Mouse (Mus musculus): Measurements from ENCODE around the gene Zwilch.
"Not testable (repeated sequence)": the region's sequence is repeated elsewhere in the genome, so short reads cannot be mapped to it uniquely, and the experiment has no call there.

Gene Zwilch

DNA sequence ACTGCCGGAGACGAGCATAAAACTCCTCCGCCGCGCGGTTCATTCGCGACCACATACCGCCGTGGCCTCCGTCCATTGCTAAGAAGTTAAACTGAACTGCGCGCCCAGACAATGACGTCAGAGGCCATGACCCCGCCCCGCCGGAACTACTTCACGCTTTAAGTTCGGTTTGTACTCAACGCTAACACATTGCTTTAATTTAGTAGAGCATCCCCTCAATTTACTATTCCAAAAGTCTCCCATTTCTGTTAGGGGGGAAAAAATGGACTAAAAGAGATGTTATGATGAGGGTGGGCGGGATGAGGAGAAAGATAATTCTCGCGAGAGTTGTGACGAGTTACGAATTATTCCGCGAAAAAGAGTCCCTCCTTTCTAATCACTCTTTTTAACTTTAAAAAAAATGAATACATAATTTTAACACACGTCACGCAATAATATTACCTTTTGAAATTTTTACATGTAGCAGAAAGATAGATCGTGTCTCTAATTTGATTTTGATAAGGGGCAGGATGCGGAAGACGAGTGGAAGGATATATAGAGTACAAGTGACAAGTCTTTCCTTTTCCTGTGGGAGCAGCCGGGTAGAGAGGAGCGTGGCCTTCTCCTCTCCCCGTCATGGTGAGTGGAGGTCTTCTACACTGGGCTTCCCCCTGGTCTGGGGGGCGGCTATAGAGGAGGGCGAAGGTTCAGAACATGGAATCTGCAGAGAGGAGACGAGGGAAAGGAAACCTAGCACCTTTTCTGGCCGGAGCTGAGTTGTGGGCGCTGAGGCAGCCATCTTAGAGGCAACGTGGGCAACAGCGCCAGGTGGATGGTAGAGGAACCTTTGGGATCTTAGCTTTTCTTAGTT lies at the start of gene Zwilch, which contains the start of gene Rpl4:
Gene Zwilch, minus strand, starts transcription at position 289 of the 850 bp plus-strand sequence.
Gene Rpl4, plus strand, starts transcription at position 560 of the 850 bp plus-strand sequence.
- peak; percentile 82 to 89 for DNase-seq

DNA sequence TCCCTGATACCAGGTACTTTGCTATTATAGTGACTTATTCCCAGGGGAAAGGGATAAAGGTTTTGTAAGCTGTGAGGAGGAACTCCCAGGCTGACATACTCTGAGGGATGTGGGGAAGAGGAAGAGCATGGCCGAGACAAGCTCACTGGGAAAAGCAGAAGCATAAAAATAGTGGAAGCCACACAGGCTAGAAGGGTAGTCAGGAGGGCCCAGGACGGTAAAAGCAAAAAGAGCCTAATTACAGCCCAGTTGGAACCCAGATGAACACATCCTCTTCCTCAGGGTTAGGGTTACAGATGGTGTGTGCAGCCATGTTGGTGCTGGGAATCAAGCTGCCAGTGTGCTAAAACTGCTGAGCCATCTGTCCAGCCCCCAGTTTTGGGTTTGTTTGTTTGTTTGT lies 49.2 kb upstream of the Zwilch start:
- no peak for DNase-seq

DNA sequence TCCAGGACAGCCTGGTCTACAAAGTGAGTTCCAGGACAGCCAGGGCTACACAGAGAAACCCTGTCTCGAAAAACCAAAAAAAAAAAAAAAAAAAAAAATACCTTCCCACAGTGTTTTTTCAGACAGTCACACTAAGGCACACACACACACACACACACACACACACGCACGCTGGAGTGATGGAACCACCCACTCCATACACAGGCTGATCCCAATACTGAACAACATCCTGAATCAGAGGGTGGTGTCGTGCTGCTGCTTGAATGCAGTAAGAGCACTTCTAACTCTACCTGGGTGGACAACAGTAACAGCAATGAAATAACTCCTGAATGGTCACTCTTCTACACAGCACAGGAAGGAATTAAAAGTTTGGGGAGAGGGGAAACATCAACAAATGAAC lies 48.6 kb upstream of the Zwilch start:
- no peak for DNase-seq

DNA sequence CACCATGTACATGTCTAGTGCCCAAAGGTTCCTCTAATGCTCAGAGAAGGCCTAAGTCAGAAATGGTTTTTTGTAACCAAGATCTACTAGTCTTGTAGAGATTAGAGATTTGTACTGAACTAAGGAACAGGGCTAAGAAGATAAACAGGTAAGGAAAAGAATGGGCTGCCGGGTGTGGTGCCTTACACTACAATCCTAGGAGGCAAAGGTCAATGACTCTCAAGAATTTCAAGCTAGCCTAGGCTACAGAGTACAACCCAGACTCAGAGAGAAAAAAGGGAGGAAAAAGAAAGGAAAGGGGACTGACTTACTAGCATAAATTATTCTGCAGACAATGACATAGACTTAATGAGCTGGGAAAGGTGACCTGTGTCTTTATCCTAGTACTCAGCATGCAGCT lies 47.7 kb upstream of the Zwilch start:
- DNase-seq = no peak

DNA sequence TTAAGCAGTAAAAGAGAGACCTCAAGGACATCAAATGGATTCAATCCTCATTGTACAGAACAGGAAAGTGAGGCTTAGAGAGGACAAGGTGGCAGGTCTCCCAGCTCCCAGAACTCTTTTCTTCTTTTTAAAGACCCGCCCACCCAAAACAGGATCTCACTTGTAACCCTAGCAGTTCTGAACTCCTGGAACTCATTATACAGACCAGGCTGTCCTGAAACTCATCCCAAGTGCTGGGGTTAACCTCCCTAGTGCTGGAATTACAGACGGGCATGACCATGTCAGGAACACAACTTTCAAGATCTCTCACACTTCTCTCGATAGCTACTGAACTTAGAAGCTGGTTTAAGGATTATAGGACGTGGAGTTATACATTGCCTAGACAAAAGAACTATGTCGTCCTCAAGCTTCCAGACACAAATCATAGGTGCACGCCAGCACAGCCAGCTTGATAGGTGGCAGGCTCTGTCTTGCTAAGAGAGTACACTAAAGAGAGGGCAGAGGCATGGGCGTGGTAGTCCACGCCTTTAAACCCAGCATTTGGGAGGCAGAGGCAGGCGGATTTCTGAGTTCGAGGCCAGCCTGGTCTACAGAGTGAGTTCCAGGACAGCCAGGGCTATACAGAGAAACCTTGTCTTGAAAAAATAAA lies 47.0 kb upstream of the Zwilch start:
- DNase-seq = no peak

DNA sequence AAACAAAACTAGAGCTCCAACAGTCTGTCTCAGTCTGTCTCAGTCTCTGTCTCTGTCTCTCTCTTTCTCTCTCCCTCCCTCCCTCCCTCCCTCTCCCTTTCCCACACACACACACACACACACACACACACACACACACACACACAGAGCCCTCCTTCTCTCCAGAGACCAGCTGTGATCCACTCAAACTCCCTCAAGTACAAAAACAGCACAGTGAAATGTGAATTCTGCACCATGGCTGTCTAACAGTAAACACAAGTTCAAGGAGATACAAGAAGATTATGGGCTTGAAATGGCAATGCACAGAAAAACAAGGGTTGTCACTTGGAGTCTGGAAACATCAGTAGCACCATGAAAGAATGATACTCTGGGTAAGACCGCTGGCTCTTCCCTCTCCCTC lies 46.4 kb upstream of the Zwilch start:
- no peak for DNase-seq

DNA sequence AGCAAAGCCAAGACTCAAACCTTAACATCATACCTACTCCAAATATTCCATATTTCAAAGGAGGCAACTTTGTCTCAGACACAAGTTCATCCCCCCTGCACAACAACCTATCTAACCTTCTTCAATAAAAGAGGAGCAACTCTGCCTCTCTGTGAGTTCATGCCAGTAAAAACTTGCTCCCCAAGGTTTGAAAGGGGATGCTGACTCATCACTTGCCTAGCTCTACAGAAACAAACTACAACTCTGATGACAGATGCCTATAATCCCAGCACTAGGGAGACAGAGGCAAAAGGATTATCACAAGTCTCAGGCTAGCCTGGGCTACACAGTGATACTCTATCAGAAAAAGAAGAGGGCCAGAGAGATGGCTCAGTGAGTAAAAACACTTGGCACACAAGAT lies 45.0 kb upstream of the Zwilch start:
- no peak for DNase-seq

DNA sequence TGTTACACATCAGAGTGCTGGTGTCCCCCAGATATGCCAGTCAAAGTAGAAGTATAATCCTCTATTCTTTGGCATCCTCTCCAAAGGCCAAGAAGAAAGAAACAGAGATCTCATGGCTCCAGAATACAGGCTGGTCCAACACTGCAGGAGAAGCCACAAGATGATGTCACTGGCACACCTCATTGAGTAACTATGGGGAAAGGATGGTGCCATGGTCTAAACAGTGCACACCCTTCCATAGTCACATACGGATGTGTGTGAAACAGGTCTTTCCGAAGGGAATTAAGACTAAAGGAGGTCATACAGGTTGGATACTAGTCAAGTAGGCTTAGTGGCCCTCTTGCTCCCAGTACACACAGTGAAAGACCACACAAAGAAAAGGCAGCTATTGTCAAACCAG lies 43.7 kb upstream of the Zwilch start:
- DNase-seq = no peak

DNA sequence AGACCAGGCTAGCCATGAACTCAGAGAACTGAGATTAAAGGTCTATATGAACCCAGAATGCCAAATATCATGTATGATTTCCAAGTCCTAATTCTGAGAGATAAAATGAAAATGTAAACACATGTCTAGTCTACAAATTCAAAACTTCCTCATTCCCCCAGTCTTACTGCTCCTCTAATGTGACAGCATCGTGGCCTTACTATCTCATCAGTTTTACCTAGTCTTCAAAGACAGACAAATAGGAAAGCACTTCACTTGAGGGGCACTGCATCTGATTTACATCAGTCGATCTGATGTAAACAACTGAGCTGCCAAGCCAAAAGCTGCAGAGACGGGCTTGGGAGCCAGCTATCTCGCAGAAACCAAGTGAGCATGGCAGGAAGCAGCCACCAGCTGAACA lies 43.2 kb upstream of the Zwilch start:
- no peak for DNase-seq

DNA sequence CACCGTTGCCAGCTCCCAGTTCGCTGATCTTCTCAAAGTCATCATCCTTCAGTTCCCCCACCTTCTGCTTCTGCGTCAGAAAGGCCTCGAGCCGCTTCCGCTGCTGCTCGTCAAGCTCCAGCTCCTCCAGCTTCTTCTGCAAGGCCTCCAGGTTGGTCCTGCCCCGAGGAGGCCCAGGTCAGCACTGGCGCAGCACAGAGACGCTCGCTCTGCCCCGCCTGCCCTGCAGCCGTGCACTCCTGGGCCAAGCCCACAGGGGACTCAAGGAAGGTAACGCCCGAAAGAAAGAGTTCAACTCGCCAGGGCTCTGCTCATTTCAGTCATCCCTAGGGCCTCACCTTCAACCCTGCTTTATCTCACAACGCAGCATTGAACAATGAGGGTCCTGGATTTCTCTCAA lies 41.5 kb upstream of the Zwilch start:
- DNase-seq = no peak

DNA sequence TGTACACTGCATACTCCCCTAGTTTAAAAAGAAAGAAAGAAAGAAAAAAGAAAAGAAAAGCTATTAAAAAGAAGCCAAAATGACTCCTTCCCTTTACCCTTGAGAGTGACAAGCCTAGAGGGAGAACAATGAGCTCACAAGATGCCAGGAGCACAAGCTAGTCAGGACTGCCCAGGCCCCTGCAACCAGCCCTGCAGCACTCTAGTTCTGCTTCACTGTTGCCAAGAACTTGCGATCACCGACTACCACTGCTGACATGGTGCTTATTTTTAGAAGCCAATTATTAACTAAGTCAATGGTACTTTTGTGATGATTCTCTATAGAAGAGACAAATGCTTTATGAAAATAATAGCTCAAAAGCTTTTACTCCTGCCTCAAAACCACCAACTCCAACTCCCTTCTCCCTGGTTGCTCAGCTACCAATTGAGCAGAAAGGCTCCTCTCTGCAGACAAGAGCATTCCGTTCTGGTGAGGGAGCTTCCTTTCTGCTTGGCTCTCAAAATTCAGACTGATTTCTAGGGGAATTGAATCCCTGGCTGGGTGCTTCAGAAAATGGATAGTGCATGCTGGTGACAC lies 34.7 kb upstream of the Zwilch start:
- DNase-seq = peak; percentile 31 to 58

DNA sequence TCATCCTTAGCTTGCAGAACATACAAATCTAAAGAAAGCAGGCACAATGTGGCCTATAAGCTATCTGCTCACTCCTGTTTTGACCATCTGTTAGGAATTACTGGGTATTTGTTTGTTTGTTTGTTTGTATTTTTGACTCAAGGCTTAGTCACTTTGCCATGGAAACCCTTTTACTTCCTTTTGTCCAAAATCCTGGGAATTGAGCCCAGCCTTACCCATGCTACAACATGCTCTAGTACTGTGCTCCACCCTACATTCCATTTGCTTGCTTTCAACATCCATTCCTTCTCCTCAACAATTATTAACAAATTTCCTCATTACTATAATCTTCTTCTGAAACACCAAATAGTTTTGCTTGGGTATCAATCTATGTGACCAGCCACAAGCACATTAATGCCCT lies 30.0 kb upstream of the Zwilch start:
- no peak for DNase-seq

DNA sequence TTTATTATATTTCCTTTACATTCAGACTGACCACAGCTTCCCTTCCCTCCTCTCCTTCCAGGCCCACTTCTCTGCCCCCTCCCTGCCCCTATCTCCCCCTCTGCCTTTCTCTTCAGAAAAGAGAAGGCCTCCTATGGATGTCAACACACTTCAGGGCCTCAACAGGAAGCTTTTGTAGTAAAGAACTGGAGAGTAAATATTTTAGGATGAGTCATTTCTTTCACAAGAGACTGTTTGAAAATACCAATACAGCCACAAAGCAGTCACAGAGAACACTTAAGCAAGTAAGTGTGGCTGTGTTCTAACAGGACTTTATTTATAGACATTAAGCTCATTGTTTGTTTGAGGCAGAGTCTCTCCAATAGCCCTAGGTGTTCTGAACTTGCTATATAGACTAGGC lies 29.4 kb upstream of the Zwilch start:
- no peak for DNase-seq

DNA sequence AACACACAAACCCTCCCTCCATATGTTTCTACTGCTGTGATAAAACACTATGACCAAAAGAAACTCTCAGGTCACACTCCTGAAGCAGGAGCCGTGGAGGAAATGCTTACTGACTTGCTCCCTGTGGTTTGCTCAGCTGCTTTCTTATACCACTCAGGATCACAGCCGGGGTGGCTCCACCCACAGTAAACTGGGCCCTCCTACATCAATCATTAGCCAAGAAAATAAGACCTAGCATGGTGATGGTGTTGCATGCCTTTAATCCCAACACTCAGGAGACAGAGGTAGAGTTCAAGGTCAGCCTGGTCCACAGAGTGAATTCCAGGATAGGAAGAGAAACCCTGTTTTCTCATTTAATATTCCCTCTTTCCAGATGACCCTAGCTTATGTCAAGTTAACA lies 27.0 kb upstream of the Zwilch start:
- DNase-seq = peak; percentile 44 to 65

DNA sequence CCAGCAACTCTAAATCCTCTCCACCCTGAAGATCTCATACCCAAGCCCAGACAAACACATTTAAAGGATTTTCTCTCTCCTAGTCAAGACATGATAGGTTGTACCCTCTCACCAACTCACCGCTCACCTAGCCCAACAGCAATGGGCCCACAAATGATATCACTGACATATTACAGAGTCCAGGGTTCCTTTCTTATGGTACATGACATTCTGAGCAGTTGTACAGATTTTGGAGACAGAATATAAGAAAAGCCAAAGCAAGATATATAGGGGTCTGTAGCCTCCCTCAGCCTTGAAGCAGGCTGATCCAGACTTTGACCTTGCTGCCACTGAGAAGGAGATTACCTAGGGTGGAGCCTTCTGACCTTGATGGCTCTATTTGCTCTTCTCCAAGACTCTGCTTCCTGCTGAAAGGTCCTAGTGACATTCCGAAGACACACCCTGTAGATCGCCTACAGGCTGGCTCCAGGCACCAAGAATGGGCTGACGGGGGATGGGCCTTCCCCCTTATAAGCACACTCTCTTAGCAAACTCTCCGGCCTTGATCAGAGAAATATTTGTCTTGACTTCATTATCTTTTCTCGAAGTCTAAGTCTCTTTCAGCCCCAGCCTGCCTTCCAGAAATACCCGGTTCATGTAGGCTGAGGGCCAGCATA lies 26.0 kb upstream of the Zwilch start:
- DNase-seq = not testable (repeated sequence)

DNA sequence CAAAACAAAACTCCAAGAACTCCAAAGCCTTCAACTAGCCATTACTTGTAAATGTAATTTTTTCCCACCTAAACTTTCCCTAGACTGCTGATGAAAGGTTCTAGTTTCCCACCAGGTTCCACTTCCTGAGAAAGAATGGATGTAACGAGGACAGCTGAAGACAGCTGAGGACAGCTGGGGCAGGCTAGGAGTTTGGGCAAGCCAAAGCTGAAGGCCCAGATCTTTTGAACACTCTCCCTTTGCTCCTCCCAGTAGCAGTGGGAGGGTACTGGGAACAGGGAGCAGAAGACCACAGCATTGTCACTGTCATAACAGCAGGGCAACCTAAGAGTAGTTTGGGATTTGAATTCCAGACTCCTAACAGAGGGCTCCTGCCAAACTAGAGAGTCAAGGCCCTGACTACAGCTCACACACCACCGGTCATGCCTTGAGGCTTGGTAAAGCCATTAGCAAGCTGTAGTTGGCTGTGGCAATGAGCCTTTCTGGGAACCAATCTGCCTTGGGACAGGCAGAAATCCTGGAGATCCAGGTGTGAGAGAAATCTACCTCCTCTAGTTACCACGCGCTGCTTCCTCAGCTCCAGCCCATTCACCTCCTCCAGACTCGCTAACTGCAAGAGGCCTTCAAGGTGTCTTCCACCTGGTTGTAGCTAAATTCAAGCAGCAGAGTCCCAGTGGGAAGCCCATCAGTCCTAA lies 25.3 kb upstream of the Zwilch start:
- no peak for DNase-seq

DNA sequence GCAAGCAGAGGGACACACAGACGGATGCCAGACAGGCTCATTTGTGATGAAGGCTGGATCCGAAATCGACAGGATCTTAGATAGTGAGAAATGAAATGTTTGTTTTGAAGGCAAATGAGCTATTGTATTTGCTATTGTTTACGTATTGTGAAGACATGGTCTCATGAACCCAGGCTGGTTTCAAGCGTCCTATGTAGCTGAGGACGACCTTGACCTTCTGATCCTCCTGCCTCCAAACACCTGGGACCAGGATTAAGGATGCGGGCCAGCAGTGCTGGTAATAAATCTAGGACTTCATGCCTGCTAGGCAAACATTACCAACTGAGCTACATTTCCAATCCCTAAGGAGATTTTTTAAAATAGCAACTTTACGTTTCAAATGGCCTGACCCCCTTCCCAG lies 24.6 kb upstream of the Zwilch start:
- no peak for DNase-seq

DNA sequence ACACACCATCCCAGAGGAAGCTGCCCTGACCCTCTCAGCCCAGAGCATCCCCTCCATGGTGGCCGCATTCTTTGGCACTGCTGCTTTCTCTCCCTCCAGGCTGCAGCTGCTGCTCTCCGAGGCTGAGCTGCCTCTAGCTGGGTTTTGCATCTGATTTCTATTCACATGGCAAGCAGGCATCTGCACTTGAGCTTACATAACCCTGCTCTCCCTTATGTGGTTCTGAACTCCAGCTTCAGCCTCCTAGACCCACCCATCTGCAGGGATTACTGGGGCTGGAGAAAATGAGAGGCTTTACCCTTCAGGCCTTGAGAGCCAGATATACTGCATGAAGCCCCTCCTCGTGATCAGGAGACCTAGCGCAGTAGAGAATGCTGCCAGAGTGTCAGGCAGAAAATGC lies 22.6 kb upstream of the Zwilch start:
- no peak for DNase-seq

DNA sequence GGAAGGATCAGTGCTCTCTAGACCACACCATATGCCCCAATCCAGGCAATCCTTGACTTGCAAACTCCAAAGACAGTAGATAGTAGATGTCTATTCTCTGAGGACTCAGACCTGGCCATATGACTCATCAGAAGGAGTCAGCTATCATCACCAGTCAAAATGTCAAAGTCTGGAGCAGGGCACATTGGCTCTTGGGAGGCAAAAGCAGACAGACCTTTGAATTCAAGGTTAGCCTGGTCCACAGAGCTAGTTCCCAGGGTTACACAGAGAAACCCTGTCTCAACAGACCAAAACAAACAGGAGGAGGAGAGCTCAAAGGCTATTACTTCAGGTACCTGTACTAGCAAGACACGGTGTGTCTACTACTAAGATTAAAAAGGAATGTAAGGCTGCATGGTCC lies 21.0 kb upstream of the Zwilch start:
- no peak for DNase-seq

DNA sequence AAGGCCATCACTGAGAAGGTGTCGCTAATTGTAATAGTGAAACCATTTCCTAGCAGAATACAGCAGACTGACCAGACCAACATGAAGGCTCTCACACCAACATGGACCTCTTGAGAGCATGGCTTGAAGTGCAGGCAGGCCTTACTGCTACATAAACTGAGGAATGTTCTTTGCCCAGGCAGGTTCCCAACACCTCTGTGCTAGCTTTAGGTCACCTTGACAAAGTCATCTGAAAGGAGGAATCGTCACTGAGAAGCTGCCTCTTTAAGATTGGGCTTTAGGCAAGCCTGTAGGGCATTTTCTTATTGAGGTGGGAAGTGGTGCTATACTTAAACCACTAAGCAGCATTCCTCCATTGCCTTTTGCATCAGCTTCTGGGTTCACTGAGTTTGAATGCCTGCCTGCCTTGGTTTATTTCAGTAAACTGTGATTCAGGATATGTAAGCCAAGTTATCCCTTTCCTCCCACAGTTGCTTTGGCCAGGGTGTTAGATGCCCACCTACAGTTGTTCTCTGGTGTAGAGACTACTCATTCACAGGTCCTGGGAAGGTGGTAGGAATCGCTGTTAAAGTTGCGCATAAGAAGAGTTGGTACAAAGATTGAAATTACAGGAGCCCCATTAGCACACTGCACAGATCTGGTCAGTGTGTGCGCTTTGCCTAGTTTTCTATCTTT lies 11.4 kb upstream of the Zwilch start:
- no peak for DNase-seq

DNA sequence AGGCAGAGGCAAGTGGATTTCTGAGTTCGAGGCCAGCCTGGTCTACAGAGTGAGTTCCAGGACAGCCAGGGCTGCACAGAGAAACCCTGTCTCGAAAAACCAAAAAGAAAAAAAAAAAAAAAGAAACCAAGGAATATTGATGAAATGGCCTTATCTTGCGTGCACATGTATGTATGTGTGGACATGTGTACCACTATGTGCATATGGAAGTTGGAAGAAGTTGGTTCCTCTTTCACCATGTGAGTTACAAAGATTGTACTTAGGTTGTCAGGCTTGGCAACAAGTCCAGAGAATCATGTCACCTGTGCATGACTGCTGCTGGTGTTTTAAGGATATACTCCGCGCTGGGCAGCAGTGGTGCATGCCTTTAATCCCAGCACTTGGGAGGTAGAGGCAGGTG lies 10.4 kb upstream of the Zwilch start:
- DNase-seq = not testable (repeated sequence)

DNA sequence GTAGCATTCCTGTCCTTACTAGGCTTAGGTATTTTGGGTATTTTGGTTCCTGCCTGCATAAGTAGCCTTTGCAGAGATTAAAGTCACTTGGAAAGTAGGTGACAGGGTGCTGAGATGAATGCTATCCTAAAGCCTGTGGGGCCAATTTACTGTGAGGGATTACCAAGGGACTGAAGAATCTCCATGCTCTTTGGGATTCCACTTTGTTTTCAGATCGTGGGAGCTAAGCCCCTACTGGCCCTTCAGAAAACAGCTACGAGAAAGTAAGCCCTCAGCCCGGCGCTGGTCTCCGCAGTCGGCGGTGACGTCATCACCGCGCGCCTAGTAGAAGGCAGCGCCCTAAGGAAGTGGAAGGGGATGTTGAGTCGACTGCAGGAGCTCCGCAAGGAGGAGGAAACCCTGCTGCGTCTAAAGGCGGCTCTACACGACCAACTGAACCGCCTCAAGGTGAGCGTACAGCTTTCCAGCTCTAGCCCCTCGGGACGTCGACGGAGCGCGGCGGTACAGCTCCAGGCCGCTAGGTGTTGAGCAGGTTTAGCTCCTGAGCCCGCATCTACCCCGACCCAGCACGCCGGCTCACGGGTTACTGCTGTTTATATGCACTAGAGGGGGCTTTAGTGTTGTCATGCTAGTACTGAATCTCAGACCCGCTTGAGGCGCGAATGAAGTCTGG lies 6.2 kb upstream of the Zwilch start, which contains the start of gene Snapc5:
Gene Snapc5, plus strand, starts transcription at position 301 of the 673 bp plus-strand sequence.
- peak; percentile 92 to 95 for DNase-seq

Measured in kidney, postnatal 25 days (tissue).